Mouse (Mus musculus) A20 (cell line): ENCODE measurements around the gene Dck.
"Not testable (repeated sequence)": the region's sequence is repeated elsewhere in the genome, so short reads cannot be mapped to it uniquely, and the experiment has no call there.

Experiments used
- DNase-seq: peaks from one replicate; pipeline ENCODE4 v3.0.0-alpha.2; 2011; ENCODE audit warnings: low read depth, low spot score

Dck gene

DNA sequence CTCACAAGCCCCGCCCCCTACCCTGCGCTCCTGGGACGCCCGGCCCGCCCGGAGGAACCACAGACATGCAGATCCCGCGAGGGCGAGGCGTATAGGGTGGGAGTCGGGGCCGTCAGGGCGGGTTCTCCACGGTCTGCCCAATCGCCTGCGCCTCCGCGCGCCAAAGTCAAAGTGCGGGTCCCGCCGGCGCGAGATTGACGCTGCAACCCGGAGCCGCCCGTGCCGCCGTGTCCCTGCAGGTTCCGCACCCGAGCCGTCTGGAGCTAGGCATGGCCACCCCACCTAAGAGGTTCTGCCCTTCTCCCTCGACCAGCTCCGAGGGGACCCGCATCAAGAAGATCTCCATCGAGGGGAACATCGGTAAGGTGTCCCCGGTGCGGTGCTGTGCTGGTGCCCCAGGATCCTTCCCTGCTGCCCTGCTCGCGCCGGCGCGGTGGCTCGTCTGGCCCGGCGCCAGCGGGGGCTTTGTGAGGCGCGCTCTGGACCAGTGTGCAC, at the start of gene Dck:
Dck (plus strand) TSS at position 10 of the 495 bp plus-strand sequence.
- peak; percentile 99 for DNase-seq

GRCm38 (mm10) chr5:88716983-88717382, 47.8 kb upstream of the Dck start:
- peak; percentile 49 for DNase-seq

GRCm38 (mm10) chr5:88720116-88721002, 44.4 kb upstream of the Dck start, which contains the start of gene Mob1b:
TSS of gene Mob1b (plus strand) at chr5:88720855.
- peak; percentile 97 for DNase-seq

GRCm38 (mm10) chr5:88721003-88721475, 43.8 kb upstream of the Dck start:
- no peak for DNase-seq

DNA sequence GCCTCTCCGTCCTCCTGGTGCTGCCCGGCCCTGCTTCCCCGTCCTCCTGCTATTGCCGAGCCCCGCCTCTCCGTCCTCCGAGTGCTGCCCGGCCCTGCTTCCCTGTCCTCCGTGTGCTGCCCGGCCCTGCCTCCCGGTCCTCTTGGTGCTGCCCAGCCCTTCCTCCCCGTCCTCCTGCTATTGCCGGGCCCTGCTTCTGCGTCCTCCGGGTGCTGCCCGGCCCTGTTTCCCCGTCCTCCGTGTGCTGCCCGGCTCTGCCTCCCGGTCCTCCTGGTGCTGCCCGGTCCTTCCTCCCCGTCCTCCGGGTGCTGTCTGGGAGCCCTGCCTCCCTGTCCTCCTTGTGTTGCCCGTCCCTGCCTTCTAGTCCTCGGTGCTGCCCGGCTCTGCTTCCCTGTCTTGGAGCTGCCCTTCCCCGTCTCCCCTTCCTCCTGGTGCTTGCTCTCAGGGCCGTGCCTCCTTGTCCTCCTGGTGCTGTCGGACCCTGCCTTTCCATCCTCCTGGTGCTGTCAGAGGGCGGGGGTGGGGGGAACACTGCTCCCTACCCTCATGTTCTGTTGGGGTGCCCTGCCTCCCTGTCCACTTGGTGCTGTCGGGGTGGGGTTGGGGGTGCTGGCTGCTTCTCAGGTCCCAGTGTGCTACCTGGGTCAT, 43.1 kb upstream of the Dck start:
- peak; percentile 49 for DNase-seq

- no peak for DNase-seq
Observed at GRCm38 (mm10) chr5:88722213-88722600, 42.6 kb upstream of the Dck start.

DNA sequence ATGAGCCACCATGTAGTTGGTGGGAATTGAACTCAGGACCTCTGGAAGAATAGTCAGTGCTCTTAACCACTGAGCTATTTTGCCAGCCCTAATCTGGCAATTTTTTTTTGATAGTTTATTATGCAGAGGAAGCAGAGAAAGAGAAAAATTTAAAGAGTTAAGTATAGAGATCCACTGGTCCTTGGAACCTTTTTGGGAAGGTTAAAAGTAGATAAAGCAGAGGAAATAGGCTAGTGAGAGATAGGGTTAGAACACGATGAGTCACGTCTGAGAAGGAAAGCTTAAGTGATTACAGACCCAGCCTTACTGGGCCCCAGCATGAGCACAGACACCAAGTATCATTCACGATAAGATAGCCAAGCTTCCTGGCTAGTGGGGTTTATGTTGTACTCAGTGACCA, 40.8 kb upstream of the Dck start:
- no peak for DNase-seq

DNA sequence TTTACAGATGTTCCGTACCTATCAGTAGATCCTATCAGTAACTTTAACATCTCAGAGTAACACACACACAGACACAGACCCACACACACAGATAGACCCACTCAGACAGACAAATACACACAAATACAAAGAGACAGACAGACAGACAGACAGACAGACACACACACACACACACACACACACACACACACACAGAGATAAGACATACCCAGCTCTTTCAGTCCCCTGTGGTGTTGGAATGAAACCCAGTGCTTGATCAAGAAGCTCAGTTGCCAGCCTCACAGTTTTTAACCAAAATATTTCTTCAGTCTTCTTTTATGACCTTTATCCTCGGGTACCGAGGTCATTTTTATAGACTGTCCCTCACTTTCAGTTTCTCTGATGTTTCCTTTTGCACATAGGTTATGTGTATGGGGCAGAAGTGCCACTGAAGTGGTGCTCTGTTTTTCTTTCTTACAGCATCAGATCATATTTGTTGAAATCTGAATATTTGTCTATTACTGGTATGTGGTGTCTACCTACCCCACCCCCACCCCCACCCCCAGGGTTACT, 37.1 kb upstream of the Dck start:
- DNase-seq: peak; percentile 45

- peak; percentile 57 for DNase-seq
Observed at GRCm38 (mm10) chr5:88734786-88735185, 30.0 kb upstream of the Dck start.

GRCm38 (mm10) chr5:88741065-88741464, 23.7 kb upstream of the Dck start:
- not testable (repeated sequence) for DNase-seq

DNA sequence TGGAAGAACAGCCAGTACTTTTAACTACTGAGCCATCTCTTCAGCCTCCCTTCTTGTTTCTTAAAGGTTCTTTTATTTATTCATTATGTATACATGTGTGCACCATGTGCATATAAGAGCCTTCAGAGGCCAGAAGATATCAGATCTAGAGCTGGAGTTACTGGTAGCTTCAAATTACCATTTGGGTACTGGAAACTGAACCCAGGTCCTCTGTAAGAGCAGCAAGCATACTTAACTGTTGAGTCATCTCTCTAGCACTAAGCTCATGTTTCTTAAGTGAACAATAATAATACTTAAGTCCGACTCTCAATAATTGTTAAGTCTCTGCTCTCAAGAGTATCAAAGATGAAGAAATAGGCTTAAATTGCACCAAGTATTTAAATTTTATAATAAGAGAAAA, 17.0 kb upstream of the Dck start:
- no peak for DNase-seq

GRCm38 (mm10) chr5:88753199-88753598, 11.6 kb upstream of the Dck start:
- DNase-seq: no peak

- no peak for DNase-seq
Observed at GRCm38 (mm10) chr5:88762611-88763010, 2.2 kb upstream of the Dck start.

DNA sequence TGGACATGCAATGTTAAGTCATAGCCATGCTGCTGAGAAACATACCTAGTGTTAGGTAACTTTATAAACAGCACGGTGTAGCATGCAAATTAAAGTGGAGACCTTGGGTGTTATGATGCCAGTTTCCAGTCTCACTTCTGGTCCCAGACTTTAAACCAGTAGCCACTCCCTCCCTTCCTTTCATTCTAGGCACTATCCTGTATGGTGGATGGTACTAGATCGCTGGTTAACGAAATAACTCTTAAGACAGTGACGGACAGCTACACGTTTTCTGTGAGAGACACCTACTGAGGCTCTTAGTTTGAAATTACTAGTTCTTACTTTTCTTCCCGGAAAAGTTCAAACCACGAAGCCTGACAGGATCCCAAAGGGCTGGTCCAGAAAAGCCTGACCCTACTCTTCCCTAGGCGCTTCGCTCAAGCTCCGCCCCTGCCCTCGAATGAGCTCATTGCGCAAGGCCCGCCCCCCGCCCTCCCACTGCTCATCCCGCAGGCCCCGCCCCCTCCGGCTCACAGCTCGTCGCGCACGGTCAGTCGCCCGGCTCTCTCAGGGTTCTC, 288 bp upstream of the Dck start:
- no peak for DNase-seq

DNA sequence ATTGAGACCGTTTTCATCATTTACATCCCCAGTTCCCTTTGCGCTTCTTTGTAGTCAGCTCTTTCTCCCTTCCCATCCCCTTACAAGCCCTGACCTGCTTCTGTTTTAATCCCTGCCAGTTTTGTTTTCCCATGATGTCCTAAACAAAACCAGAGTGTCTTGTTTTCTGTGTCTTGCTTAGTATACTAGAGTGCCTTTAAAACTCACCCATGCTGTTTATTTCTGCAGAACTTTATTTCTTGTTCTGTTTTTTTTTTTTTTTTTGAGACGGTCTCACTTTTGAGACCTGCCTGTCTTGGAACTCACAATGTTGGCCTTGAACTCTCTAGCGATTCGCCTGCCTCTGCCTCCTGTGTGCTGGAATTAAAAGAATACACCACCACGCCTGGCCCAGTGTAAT, 791 bp downstream of the Dck start:
- DNase-seq: no peak

DNA sequence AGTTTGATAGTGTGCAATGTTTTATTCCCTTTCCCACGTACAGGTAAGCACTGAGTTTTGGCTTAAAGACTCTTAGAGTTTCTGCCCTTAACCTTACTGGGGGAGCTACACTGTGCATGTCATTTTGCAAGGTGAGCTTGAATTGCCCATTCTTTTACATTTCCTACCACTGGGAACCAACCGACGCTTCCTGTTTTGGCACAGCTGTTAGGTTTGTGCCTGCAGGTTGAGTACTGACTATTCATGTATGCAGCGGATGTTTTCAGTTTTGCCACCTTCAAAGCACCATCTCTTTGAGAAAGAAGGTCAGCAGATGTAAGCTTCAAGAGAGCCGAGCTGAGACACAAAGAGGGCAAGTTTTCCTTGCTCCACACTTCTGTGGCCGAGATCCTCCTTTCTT, 1.3 kb downstream of the Dck start:
- peak; percentile 75 for DNase-seq

GRCm38 (mm10) chr5:88766863-88767262, 2.1 kb downstream of the Dck start:
- DNase-seq: peak; percentile 25

DNA sequence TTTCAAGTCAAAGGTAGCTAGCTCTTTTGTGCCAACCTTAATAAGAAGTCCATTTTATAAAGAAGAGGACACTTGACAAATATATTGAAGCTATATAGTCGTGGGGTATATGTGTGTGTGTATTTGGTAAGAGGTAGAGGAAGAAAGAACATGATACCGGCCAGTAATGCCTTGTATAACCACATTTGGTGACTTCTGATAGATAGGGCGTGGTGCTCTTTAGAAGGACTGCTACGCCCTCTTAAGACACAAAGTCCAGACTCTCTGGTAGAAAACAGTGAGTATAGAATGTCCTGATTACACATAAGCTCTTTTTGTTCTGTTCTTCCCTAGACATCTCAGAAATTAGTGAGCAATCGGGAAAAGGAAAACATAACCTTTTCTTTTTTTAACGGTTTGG, 3.4 kb downstream of the Dck start:
- no peak for DNase-seq

- DNase-seq: no peak
Observed at GRCm38 (mm10) chr5:88782072-88782765, 17.4 kb downstream of the Dck start.

GRCm38 (mm10) chr5:88785059-88785458, 20.3 kb downstream of the Dck start:
- DNase-seq: no peak

DNA sequence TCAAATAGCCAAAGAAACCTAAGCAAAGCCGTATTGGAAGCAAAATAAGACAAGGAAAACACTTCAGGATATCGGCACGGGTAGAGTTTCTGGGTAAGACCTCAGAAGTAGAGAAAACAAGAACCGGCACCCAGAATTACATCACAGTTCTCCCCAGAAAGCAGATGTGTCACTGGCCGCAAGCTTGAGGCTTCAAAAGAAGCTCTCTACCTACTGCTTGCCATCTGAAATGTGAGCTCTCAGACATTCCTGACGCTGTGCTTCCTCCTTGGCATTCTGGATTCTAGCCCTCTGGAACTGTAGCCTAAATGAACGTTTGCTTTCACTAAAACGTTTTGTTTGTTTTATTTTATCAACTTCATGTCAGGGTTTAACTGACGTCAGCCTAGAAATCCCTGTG, 25.9 kb downstream of the Dck start:
- DNase-seq: no peak
